Mouse (Mus musculus) forebrain, embryonic 11.5 days (tissue): Measurements from ENCODE around the gene AU022252. TPM values are rescaled to one million over a fixed set of nuclear protein-coding genes. Genes with fewer than 3 reads are reported as not detected.
"Not testable (repeated sequence)": the region's sequence is repeated elsewhere in the genome, so short reads cannot be mapped to it uniquely, and the experiment has no call there.

Source experiments
- ATAC-seq: fragments of 200-750 bp; cut with Nextera tagmentation; replicated peaks from 2 replicates; pipeline ENCODE4 v1.8.0; 2017; ENCODE audit warnings: moderate TSS enrichment; ENCODE audit not compliant: low FRiP score
- DNase-seq: peaks from one replicate; pipeline ENCODE4 v3.0.0-alpha.2; 2017; ENCODE audit warnings: low spot score
- H3K27ac ChIP-seq: fragments of 300-500 bp; sonication (generic); 2 replicates; pipeline ENCODE4 v1.5.1; 2014; ENCODE audit warnings: low read depth, low read length
- H3K27me3 ChIP-seq: fragments of 300-500 bp; sonication (generic); 2 replicates; pipeline ENCODE4 v1.6.1; 2014; ENCODE audit warnings: mild to moderate bottlenecking, low read length, mixed read lengths; ENCODE audit not compliant: control insufficient read depth, insufficient read depth
- H3K36me3 ChIP-seq: fragments of 300-500 bp; sonication (generic); 2 replicates; pipeline ENCODE4 v1.6.1; 2014; ENCODE audit warnings: mild to moderate bottlenecking, low read length, moderate library complexity, mixed read lengths; ENCODE audit not compliant: control insufficient read depth, insufficient read depth
- H3K4me1 ChIP-seq: fragments of 300-500 bp; sonication (generic); replicated peaks from 2 replicates; pipeline ENCODE4 v1.6.1; 2014; ENCODE audit warnings: low read length, mixed read lengths; ENCODE audit not compliant: control insufficient read depth, insufficient read depth
- H3K4me2 ChIP-seq: fragments of 300-500 bp; sonication (generic); 2 replicates; pipeline ENCODE4 v1.6.1; 2014; ENCODE audit warnings: low read depth, mild to moderate bottlenecking, low read length, moderate library complexity, mixed read lengths; ENCODE audit not compliant: severe bottlenecking
- H3K4me3 ChIP-seq: fragments of 300-500 bp; sonication (generic); 2 replicates; pipeline ENCODE4 v1.5.1; 2014; ENCODE audit warnings: low read depth, low read length
- H3K9ac ChIP-seq: fragments of 300-500 bp; sonication (generic); 2 replicates; pipeline ENCODE4 v1.6.1; 2014; ENCODE audit warnings: low read length
- H3K9me3 ChIP-seq: fragments of 300-500 bp; sonication (generic); 2 replicates; pipeline ENCODE4 v1.6.1; 2016; ENCODE audit warnings: low read length, mixed read lengths; ENCODE audit not compliant: control insufficient read depth
- WGBS: fragments of 180-500 bp; shearing (Covaris S2); extraction: QIAGEN DNeasy Blood & Tissue Kit; methylation state at CpG from one replicate; pipeline ENCODE4 v1.1.7; 2014; 5-methylcytosine and 5-hydroxymethylcytosine counted together
- polyA plus RNA-seq: library from polyadenylated mRNA; unstranded; fragments of >200 nt; fragmentation: Nextera tagmentation; extraction: Ambion mirVana; gene quantifications from 2 replicates; pipeline ENCODE4 v1.2.1, GENCODE M21; 2014

Gene AU022252
- polyA plus RNA-seq, result 37.3 and 37.8 TPM in 2 replicates

- Histone ChIP-seq H3K27ac (no peak within 1 kb of the TSS), H3K9me3 (no peaks in the 10 kb centered on the region)
- WGBS, result under 1% methylated on average over 65 of the region's 71 CpGs
Observed at GRCm38 (mm10) chr4:119232410-119233255, at the start of gene AU022252, which contains the start of gene P3h1. AU022252 (minus strand) TSS chr4:119232712. P3h1 (plus strand) TSS chr4:119232915.

GRCm38 (mm10) chr4:119278784-119279183, 46.3 kb upstream of the AU022252 start:
- not testable (repeated sequence) for H3K9me3 ChIP-seq, H3K27me3 ChIP-seq, H3K4me2 ChIP-seq, H3K4me3 ChIP-seq, H3K4me1 ChIP-seq, ATAC-seq, H3K9ac ChIP-seq, H3K27ac ChIP-seq
- peaks cover 19% of the 10 kb centered on the region for H3K36me3 ChIP-seq
- DNase-seq, result peak; percentile 45
- WGBS, result 90% methylated on average over 15 of the region's 15 CpGs

More at GRCm38 (mm10) chr4:119232410-119233255, at the start of gene AU022252, which contains the start of gene P3h1:
- H3K27me3 ChIP-seq, result no peaks in the 10 kb centered on the region
- ATAC-seq (peak; percentile 97), DNase-seq (peak; percentile 98)
- H3K9ac ChIP-seq, result peak within 1 kb of the TSS; percentile 70
- peaks cover 3% of the 10 kb centered on the region for H3K4me1 ChIP-seq
- peak within 1 kb of the TSS; percentile 95 for H3K4me2 ChIP-seq
- H3K36me3 ChIP-seq, result no peaks in the 10 kb centered on the region
- H3K4me3 ChIP-seq, result peak within 1 kb of the TSS; percentile 84

DNA sequence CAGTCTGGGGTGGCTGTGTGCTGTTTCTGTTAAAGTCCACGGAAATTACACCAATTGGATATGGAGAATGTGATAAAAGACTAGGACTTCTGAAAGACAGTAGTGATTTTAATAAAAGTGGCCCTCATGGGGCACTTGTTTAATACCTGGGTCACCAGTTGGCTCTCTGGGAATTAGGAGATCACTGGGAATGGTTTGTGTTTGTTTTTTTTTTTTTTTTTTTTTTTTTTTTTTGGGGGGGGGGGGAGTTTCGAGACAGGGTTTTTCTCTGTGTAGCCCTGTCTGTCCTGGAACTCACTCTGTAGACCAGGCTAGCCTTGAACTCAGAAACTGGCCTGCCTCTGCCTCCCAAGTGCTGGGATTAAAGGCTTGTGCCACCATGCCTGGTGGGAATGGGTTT, 43.2 kb upstream of the AU022252 start:
- Histone ChIP-seq H3K27ac (no peak overlapping the region), H3K4me3 (no peak overlapping the region), H3K27me3 (no peaks in the 10 kb centered on the region), H3K36me3 (peaks cover 24% of the 10 kb centered on the region), H3K4me2 (no peak overlapping the region), H3K9ac (no peak overlapping the region), H3K9me3 (no peaks in the 10 kb centered on the region), H3K4me1 (no peaks in the 10 kb centered on the region)
- 90% methylated on average over 2 of the region's 2 CpGs for WGBS
- DNase-seq (peak; percentile 20), ATAC-seq (no peak)

- Histone ChIP-seq H3K27ac (no peak overlapping the region), H3K4me1 (no peaks in the 10 kb centered on the region), H3K4me2 (no peak overlapping the region), H3K9ac (no peak overlapping the region), H3K9me3 (no peaks in the 10 kb centered on the region), H3K36me3 (peaks cover 22% of the 10 kb centered on the region), H3K27me3 (no peaks in the 10 kb centered on the region), H3K4me3 (no peak overlapping the region)
- no peak for ATAC-seq
- DNase-seq, result peak; percentile 44
- WGBS, result 85% methylated on average over 2 of the region's 2 CpGs
Observed at GRCm38 (mm10) chr4:119275226-119275625, 42.7 kb upstream of the AU022252 start.

DNA sequence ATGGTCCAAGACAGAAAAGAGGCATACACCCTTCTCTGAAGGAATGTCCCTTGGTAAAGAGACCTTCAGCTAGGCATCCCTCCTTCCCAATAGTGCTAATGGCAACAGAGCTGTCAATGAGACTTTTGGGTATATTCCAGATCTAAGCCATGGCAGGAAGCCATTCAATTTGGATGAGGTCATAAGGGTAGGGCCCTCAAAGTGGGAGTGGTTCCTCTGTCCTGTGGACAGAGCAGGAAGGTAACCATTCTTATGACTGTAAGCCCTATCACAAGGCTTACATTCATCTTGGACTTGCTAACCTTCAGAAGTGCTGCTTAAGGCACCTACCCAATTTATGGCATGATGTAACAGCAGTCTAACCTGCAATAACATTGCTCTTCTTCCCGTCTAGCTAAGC, 42.1 kb upstream of the AU022252 start:
- H3K9me3 ChIP-seq, result no peaks in the 10 kb centered on the region
- no peak overlapping the region for H3K27ac ChIP-seq
- 84% methylated on average over 1 of the region's 1 CpGs for WGBS
- peak; percentile 29 for DNase-seq
- no peaks in the 10 kb centered on the region for H3K27me3 ChIP-seq
- no peak for ATAC-seq
- H3K4me3 ChIP-seq, result no peak overlapping the region
- peaks cover 19% of the 10 kb centered on the region for H3K36me3 ChIP-seq
- H3K4me1 ChIP-seq, result no peaks in the 10 kb centered on the region
- no peak overlapping the region for H3K4me2 ChIP-seq
- no peak overlapping the region for H3K9ac ChIP-seq

DNA sequence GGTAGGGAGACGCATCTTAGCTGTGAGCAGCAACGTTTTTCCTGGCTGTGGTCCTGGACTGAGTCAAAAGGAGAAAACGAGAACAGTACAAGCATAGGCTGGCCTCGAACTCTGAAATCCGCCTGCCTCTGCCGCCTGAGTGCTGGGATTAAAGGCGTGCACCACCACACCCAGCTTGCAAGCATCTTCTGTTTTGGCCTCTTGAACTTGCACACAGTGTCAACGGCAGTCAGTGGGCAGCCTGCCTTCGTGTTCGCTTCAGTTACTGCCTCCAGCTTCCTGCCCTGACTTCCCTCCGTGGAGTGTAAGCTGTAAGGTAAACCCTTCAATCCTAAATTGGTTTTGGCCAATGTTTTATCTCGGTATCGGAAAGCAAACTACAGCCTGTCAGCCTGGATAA, 34.1 kb upstream of the AU022252 start:
- no peaks in the 10 kb centered on the region for H3K9me3 ChIP-seq
- peaks cover 3% of the 10 kb centered on the region for H3K36me3 ChIP-seq
- peak; percentile 42 for DNase-seq
- WGBS, result 78% methylated on average over 13 of the region's 13 CpGs
- no peak for ATAC-seq
- H3K4me3 ChIP-seq, result no peak overlapping the region
- H3K27ac ChIP-seq, result no peak overlapping the region
- no peak overlapping the region for H3K9ac ChIP-seq
- H3K4me1 ChIP-seq, result no peaks in the 10 kb centered on the region
- no peaks in the 10 kb centered on the region for H3K27me3 ChIP-seq
- H3K4me2 ChIP-seq, result no peak overlapping the region

DNA sequence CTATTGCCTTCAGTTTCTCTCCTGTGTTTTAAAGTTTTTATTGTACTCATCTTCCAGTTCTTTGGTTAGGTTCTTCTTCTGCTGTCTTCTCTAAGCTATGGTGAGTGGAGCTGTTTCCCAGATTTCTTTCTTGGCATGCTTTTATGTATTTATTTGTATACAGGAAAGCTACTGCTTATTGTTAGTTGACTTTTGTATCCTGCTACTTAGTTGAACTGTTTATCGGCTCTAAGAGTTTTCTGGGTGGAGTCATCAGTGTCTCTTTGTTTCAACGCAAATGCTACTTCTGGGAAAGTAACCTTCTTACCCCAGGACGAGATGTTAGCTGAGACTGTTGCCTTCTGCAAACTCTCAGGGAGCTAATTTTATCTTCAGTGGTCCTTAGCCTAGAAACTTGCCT, 30.9 kb upstream of the AU022252 start:
- no peak for DNase-seq
- H3K9ac ChIP-seq, result no peak overlapping the region
- no peak overlapping the region for H3K4me2 ChIP-seq
- no peak for ATAC-seq
- no peaks in the 10 kb centered on the region for H3K4me1 ChIP-seq
- 78% methylated on average over 3 of the region's 3 CpGs for WGBS
- no peaks in the 10 kb centered on the region for H3K9me3 ChIP-seq
- H3K27me3 ChIP-seq, result no peaks in the 10 kb centered on the region
- no peak overlapping the region for H3K4me3 ChIP-seq
- no peak overlapping the region for H3K27ac ChIP-seq
- no peaks in the 10 kb centered on the region for H3K36me3 ChIP-seq

- Histone ChIP-seq H3K27me3 (no peaks in the 10 kb centered on the region), H3K4me3 (no peak overlapping the region), H3K36me3 (no peaks in the 10 kb centered on the region), H3K9ac (no peak overlapping the region), H3K9me3 (no peaks in the 10 kb centered on the region), H3K27ac (no peak overlapping the region), H3K4me2 (no peak overlapping the region), H3K4me1 (no peaks in the 10 kb centered on the region)
- ATAC-seq (no peak), DNase-seq (peak; percentile 37)
- WGBS, result 94% methylated on average over 5 of the region's 5 CpGs
Observed at GRCm38 (mm10) chr4:119262483-119262882, 30.0 kb upstream of the AU022252 start.
